Mouse (Mus musculus): ENCODE results near the gene Prkag1.
A peak's percentile ranks its signal among the peaks of the same experiment; 100 is the strongest.

Prkag1 gene

DNA sequence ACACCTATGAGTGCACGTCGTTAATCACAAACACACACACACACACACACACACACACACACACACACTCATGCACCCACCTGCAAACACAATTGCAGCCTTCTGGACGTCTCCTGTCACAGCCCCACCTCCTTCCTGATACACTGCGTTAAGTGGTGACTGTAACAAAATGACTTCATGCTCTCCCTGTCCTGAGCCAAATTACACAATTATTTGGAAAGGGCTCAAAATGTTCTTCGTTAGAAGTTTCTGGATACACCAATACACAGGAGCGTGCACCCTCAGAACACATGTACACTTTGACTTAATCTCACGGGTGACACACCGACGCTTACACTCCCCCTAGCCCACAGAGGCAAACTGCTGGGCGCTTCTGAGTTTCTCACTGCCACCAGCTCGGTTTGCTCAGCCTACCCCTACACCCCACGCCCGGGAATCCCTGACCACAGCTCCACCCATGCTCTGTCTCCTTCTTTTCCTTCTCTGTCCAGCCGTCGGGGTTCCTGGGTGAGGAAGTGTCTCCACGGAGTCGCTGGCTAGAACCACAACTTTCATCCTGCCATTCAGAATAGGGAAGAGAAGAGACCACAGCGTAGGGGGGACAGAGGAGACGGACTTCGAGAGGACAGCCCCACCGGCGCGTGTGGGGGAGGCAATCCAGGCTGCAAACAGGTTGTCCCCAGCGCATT is 42.2 kb downstream of the Prkag1 start:
- Histone ChIP-seq H3K4me1 (replicated peaks; ENCODE audit: low read depth, low read length) (peaks cover 46% of the 10 kb centered on the region), H3K27me3 (ENCODE audit: insufficient read depth, low read length) (peaks cover 81% of the 10 kb centered on the region), H3K4me3 (replicated peaks; ENCODE audit: low read length) (peak overlapping the region; percentile 61), H3K36me3 (ENCODE audit: insufficient read depth, low read length) (no peaks in the 10 kb centered on the region), H3K9me3 (ENCODE audit: low read length) (no peaks in the 10 kb centered on the region)
- TF ChIP-seq POU5F1 (IDR thresholded peaks at IDR 0.05; ENCODE audit: borderline replicate concordance, low read length): no peak
- TF ChIP-seq NANOG (IDR thresholded peaks at IDR 0.05; ENCODE audit: borderline replicate concordance, low read length): no peak
- TF ChIP-seq CTCF (conservative IDR thresholded peaks at IDR 0.05; ENCODE audit: low read length): no peak

GRCm38 (mm10) chr15:98787930-98788329 is 43.4 kb downstream of the Prkag1 start:
- H3K9me3 ChIP-seq (ENCODE audit: low read length): no peaks in the 10 kb centered on the region
- no peak overlapping the region for H3K4me3 ChIP-seq (replicated peaks; ENCODE audit: low read length)
- peaks cover 71% of the 10 kb centered on the region for H3K27me3 ChIP-seq (ENCODE audit: insufficient read depth, low read length)
- H3K36me3 ChIP-seq (ENCODE audit: insufficient read depth, low read length): no peaks in the 10 kb centered on the region
- no peak; the same call in 1 of the 2 replicates for TF ChIP-seq CTCF (conservative IDR thresholded peaks at IDR 0.05; ENCODE audit: low read length)
- no peak for TF ChIP-seq POU5F1 (IDR thresholded peaks at IDR 0.05; ENCODE audit: borderline replicate concordance, low read length)
- no peak for TF ChIP-seq NANOG (IDR thresholded peaks at IDR 0.05; ENCODE audit: borderline replicate concordance, low read length)
- H3K4me1 ChIP-seq (replicated peaks; ENCODE audit: low read depth, low read length): peaks cover 42% of the 10 kb centered on the region

DNA sequence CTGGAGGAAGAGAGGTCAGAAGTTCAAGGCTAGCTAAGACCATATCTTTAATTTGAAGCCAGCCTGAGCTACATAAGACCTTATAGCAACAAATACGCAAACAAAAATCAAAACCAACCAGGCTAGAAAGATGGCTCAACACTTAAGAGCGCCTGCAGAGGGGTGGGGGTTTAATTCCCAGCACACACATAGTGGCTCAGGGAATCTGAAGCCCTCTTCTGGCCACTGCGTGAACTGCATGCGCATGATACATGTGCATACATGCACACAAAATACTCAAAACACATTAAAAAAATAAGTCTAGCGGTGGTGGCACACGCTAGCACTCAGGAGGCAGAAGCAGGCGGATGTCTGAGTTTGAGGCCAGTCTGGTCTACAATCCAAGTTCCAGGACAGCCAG is 45.6 kb downstream of the Prkag1 start:
- Histone ChIP-seq H3K27me3 (ENCODE audit: insufficient read depth, low read length) (peaks cover 65% of the 10 kb centered on the region), H3K36me3 (ENCODE audit: insufficient read depth, low read length) (no peaks in the 10 kb centered on the region), H3K9me3 (ENCODE audit: low read length) (no peaks in the 10 kb centered on the region), H3K4me3 (replicated peaks; ENCODE audit: low read length) (no peak overlapping the region), H3K4me1 (replicated peaks; ENCODE audit: low read depth, low read length) (peaks cover 27% of the 10 kb centered on the region)
- TF ChIP-seq CTCF (conservative IDR thresholded peaks at IDR 0.05; ENCODE audit: low read length): peak; percentile 98
- no peak for TF ChIP-seq NANOG (IDR thresholded peaks at IDR 0.05; ENCODE audit: borderline replicate concordance, low read length)

DNA sequence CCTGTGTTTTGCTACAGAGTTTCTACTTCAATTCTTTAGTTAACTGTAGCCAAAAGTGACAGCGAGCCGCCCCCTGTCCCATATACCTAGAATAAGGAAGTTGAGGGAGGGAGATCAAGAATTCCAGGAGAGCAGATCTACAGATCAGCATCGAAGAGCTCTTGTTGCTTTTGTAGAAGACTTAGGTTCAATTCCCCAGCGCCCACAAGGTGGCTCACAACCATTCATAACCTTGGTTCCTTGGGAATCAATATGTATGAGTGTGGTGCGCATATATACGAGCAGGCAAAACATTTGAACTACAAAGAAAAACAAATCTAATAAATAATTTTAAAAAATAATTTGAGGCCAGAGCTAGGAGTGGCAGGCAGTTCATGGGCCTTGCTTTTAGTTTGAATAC is 50.2 kb downstream of the Prkag1 start:
- Histone ChIP-seq H3K27me3 (ENCODE audit: insufficient read depth, low read length) (peaks cover 68% of the 10 kb centered on the region), H3K36me3 (ENCODE audit: insufficient read depth, low read length) (no peaks in the 10 kb centered on the region), H3K4me3 (replicated peaks; ENCODE audit: low read length) (no peak overlapping the region), H3K9me3 (ENCODE audit: low read length) (no peaks in the 10 kb centered on the region), H3K4me1 (replicated peaks; ENCODE audit: low read depth, low read length) (peaks cover 52% of the 10 kb centered on the region)
- TF ChIP-seq NANOG (IDR thresholded peaks at IDR 0.05; ENCODE audit: borderline replicate concordance, low read length): no peak
- no peak for TF ChIP-seq CTCF (conservative IDR thresholded peaks at IDR 0.05; ENCODE audit: low read length)
- no peak for TF ChIP-seq POU5F1 (IDR thresholded peaks at IDR 0.05; ENCODE audit: borderline replicate concordance, low read length)

GRCm38 (mm10) chr15:98780573-98780972 is 50.7 kb downstream of the Prkag1 start:
- no peak for TF ChIP-seq NANOG (IDR thresholded peaks at IDR 0.05; ENCODE audit: borderline replicate concordance, low read length)
- TF ChIP-seq CTCF (conservative IDR thresholded peaks at IDR 0.05; ENCODE audit: low read length): 0 out of 2 replicates have a peak, but pooled peaks have one; percentile 13
- no peak for TF ChIP-seq POU5F1 (IDR thresholded peaks at IDR 0.05; ENCODE audit: borderline replicate concordance, low read length)
- no peaks in the 10 kb centered on the region for H3K9me3 ChIP-seq (ENCODE audit: low read length)
- H3K4me3 ChIP-seq (replicated peaks; ENCODE audit: low read length): peak overlapping the region; percentile 35
- H3K4me1 ChIP-seq (replicated peaks; ENCODE audit: low read depth, low read length): peaks cover 57% of the 10 kb centered on the region
- no peaks in the 10 kb centered on the region for H3K36me3 ChIP-seq (ENCODE audit: insufficient read depth, low read length)
- peaks cover 73% of the 10 kb centered on the region for H3K27me3 ChIP-seq (ENCODE audit: insufficient read depth, low read length)

DNA sequence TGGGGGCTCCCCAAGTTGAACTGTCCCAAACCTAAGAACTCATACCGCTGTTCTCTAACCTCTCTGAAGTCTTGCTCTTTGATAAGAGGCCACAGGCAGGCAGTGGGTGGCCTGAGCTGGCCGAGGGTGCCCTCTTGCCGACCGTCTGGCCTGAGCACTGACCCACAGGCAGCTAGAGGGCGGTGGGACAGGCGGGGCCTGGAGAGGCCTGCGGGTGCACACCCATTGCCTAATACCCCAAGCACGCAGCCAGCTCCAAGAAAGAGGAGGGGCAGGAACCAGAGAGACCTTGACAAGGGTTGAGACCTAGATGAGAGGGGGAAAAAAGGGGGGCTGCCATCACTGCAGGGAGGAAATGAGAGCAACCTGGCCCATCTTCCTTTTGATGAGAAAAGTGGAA is 51.2 kb downstream of the Prkag1 start:
- Histone ChIP-seq H3K4me3 (replicated peaks; ENCODE audit: low read length) (peak overlapping the region; percentile 35; the same call in 1 of the 2 replicates), H3K36me3 (ENCODE audit: insufficient read depth, low read length) (no peaks in the 10 kb centered on the region), H3K27me3 (ENCODE audit: insufficient read depth, low read length) (peaks cover 75% of the 10 kb centered on the region), H3K9me3 (ENCODE audit: low read length) (no peaks in the 10 kb centered on the region), H3K4me1 (replicated peaks; ENCODE audit: low read depth, low read length) (peaks cover 56% of the 10 kb centered on the region)
- TF ChIP-seq POU5F1 (IDR thresholded peaks at IDR 0.05; ENCODE audit: borderline replicate concordance, low read length) (no peak), NANOG (IDR thresholded peaks at IDR 0.05; ENCODE audit: borderline replicate concordance, low read length) (no peak), CTCF (conservative IDR thresholded peaks at IDR 0.05; ENCODE audit: low read length) (no peak)

- Histone ChIP-seq H3K36me3 (ENCODE audit: insufficient read depth, low read length) (no peaks in the 10 kb centered on the region), H3K4me1 (replicated peaks; ENCODE audit: low read depth, low read length) (peaks cover 59% of the 10 kb centered on the region), H3K9me3 (ENCODE audit: low read length) (no peaks in the 10 kb centered on the region), H3K4me3 (replicated peaks; ENCODE audit: low read length) (peak overlapping the region; percentile 57; the same call in 1 of the 2 replicates), H3K27me3 (ENCODE audit: insufficient read depth, low read length) (peaks cover 87% of the 10 kb centered on the region)
- TF ChIP-seq POU5F1 (IDR thresholded peaks at IDR 0.05; ENCODE audit: borderline replicate concordance, low read length) (no peak), NANOG (IDR thresholded peaks at IDR 0.05; ENCODE audit: borderline replicate concordance, low read length) (no peak), CTCF (conservative IDR thresholded peaks at IDR 0.05; ENCODE audit: low read length) (no peak)
Observed at GRCm38 (mm10) chr15:98778806-98779205, 52.5 kb downstream of the Prkag1 start.

DNA sequence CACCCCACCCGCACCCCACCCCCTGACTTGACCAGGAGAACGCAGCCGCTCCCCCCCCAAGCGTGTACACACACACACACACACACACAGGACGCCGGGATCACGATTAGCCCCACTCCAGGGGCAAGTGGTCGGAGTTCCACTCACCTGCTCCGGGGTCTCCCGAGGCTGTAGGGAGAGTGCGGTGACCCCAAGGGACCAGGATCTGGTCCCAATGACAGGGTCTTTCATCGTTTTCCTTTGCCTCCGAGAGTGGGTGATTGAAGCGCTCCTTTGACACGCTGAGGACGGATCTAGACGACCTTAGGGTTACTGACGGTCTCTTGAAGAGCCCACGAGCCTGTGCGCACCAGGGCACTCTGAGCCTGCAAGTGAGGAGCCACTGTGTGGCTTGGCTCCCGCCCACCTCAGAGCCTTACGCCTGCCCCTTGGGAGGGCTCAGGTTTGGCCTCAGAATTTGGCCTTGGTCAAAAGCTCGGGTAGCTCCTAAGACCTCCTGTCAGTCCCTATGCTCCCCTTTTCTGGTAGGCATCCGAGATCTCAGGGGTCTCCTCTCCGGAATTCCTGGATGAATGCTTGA is 53.0 kb downstream of the Prkag1 start:
- Histone ChIP-seq H3K4me1 (replicated peaks; ENCODE audit: low read depth, low read length) (peaks cover 64% of the 10 kb centered on the region), H3K36me3 (ENCODE audit: insufficient read depth, low read length) (no peaks in the 10 kb centered on the region), H3K4me3 (replicated peaks; ENCODE audit: low read length) (peak overlapping the region; percentile 57), H3K27me3 (ENCODE audit: insufficient read depth, low read length) (peaks cover 90% of the 10 kb centered on the region), H3K9me3 (ENCODE audit: low read length) (no peaks in the 10 kb centered on the region)
- no peak for TF ChIP-seq CTCF (conservative IDR thresholded peaks at IDR 0.05; ENCODE audit: low read length)
- no peak for TF ChIP-seq POU5F1 (IDR thresholded peaks at IDR 0.05; ENCODE audit: borderline replicate concordance, low read length)
- no peak for TF ChIP-seq NANOG (IDR thresholded peaks at IDR 0.05; ENCODE audit: borderline replicate concordance, low read length)

All from E14TG2a.4 (cell line).